15 mouse cellular contexts compared by ENCODE assay signal in the genomic region with DNA sequence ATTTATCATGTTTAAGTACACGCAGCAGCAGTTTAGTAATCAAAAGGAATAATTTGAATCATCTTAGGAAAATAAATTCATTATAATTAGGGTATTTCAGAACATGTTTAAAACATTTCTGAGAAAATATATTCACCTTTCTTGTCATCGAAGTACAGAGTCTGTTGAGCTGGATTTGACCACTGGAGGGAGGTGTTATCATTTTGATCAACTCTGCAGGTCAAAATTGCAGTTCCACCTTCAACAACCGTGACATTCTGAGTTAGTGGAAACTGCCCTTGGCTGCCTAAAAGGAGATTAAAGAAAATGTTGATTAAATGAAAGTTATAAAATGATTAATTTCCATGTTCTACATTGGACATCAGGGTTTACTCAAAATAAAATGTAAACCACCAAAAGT.
DNase-seq lines count a peak whose midpoint lies in the region; ATAC-seq and TF ChIP-seq lines count a peak whose summit lies in the region.
"Had no signal": no experiment of that assay in that cellular context is flagged by ENCODE, and none has a peak within 500 bp of the region (broad histone marks: within the 10 kb centered on the region; RNA-seq: fewer than 3 reads in every experiment).

No protein-coding gene starts in this region.

- no peak for DNase-seq in forebrain, postnatal 0 days
- no peak for DNase-seq in lung, postnatal 0 days (ENCODE audit: low spot score)
- no peak for DNase-seq in lung, adult 2 months
- no peak for DNase-seq in Patski (ENCODE audit: low read depth, low spot score)
- no peak for DNase-seq in frontal cortex, postnatal 25 days (ENCODE audit: low spot score in 2 of 2)
- no peak for DNase-seq in liver, embryonic 11.5 days (ENCODE audit: low spot score)
- DNase-seq: cerebellum, adult 9-11 months; liver, embryonic 13.5 days; lung, postnatal 36 days; right cerebral cortex, postnatal 25 days had no signal

- ATAC-seq in forebrain, postnatal 0 days, result no peak
- no peak for ATAC-seq in forebrain, embryonic 13.5 days
- no peak for ATAC-seq in lung, postnatal 0 days
- ATAC-seq in Patski, result peak; percentile 62
- ATAC-seq in liver, embryonic 11.5 days (replicated peaks; ENCODE audit: low FRiP score), result no peak

- POLR2A ChIA-PET in Patski (lab: Charles Lee), result no interaction called here

- no peaks in the 10 kb centered on the region for H3K4me1 ChIP-seq in forebrain, postnatal 0 days (ENCODE audit: insufficient read depth)
- H3K4me1 ChIP-seq in forebrain, embryonic 13.5 days, result no peaks in the 10 kb centered on the region
- H3K4me1 ChIP-seq in lung, postnatal 0 days (ENCODE audit: insufficient read depth, low read depth, low read length), result no peaks in the 10 kb centered on the region
- no peaks in the 10 kb centered on the region for H3K4me1 ChIP-seq in lung, adult 2 months (ENCODE audit: control insufficient read depth, insufficient read depth, low read length)
- H3K4me1 ChIP-seq in liver, embryonic 11.5 days (replicated peaks; ENCODE audit: control insufficient read depth, insufficient read depth, low read length), result no peaks in the 10 kb centered on the region
- H3K4me1 ChIP-seq: embryonic facial prominence, embryonic 13.5 days; kidney, embryonic 15.5 days; liver, embryonic 13.5 days; midbrain, embryonic 10.5 days had no signal

- no peak overlapping the region for H3K4me2 ChIP-seq in forebrain, postnatal 0 days (ENCODE audit: low read depth)
- no peak overlapping the region for H3K4me2 ChIP-seq in forebrain, embryonic 13.5 days
- H3K4me2 ChIP-seq in lung, postnatal 0 days (replicated peaks; ENCODE audit: low read depth, low read length), result no peak overlapping the region
- no peak overlapping the region for H3K4me2 ChIP-seq in liver, embryonic 11.5 days
- H3K4me2 ChIP-seq: embryonic facial prominence, embryonic 13.5 days; heart, embryonic 11.5 days; kidney, embryonic 15.5 days; liver, embryonic 13.5 days had no signal

- no peak overlapping the region for H3K4me3 ChIP-seq in forebrain, postnatal 0 days (ENCODE audit: low read depth, low read length)
- H3K4me3 ChIP-seq in forebrain, embryonic 13.5 days, result no peak overlapping the region
- no peak overlapping the region for H3K4me3 ChIP-seq in lung, postnatal 0 days (ENCODE audit: low read depth, low read length)
- no peak overlapping the region for H3K4me3 ChIP-seq in lung, adult 2 months (replicated peaks; ENCODE audit: extremely low read depth, low read depth, low read length)
- no peak overlapping the region for H3K4me3 ChIP-seq in liver, embryonic 11.5 days (ENCODE audit: low read depth, low read length)
- H3K4me3 ChIP-seq: embryonic facial prominence, embryonic 13.5 days; kidney, embryonic 15.5 days; liver, embryonic 13.5 days; midbrain, embryonic 10.5 days had no signal

- no peaks in the 10 kb centered on the region for H3K27me3 ChIP-seq in forebrain, postnatal 0 days (ENCODE audit: insufficient read depth, low read length)
- H3K27me3 ChIP-seq in forebrain, embryonic 13.5 days, result no peaks in the 10 kb centered on the region
- no peaks in the 10 kb centered on the region for H3K27me3 ChIP-seq in lung, postnatal 0 days (replicated peaks; ENCODE audit: insufficient read depth, low read length)
- no peaks in the 10 kb centered on the region for H3K27me3 ChIP-seq in Patski
- H3K27me3 ChIP-seq in liver, embryonic 11.5 days (replicated peaks; ENCODE audit: control insufficient read depth, insufficient read depth, low read length), result no peaks in the 10 kb centered on the region
- H3K27me3 ChIP-seq: embryonic facial prominence, embryonic 13.5 days; kidney, embryonic 15.5 days; liver, embryonic 13.5 days had no signal

- no peak overlapping the region for H3K9ac ChIP-seq in forebrain, postnatal 0 days
- H3K9ac ChIP-seq in forebrain, embryonic 13.5 days, result no peak overlapping the region
- H3K9ac ChIP-seq in lung, postnatal 0 days (replicated peaks; ENCODE audit: low read depth), result no peak overlapping the region
- no peak overlapping the region for H3K9ac ChIP-seq in liver, embryonic 11.5 days (ENCODE audit: low read depth, low read length)
- H3K9ac ChIP-seq: embryonic facial prominence, embryonic 13.5 days; kidney, embryonic 15.5 days; liver, embryonic 13.5 days had no signal

- TF ChIP-seq POLR2A in lung, adult 2 months (IDR thresholded peaks at IDR 0.05; ENCODE audit: borderline replicate concordance, extremely low read depth, low read depth, low read length), result no peak

- in situ Hi-C loops in Patski (cut with MboI; ENCODE audit: low pct_unique_long_range_greater_than_20kb), result no loop called here

- TF ChIP-seq CTCF in forebrain, postnatal 0 days (IDR thresholded peaks at IDR 0.05; ENCODE audit: low read depth), result peak; percentile 39; the same call in 1 of the 2 replicates
- peak; percentile 36 for TF ChIP-seq CTCF in lung, postnatal 0 days (IDR thresholded peaks at IDR 0.05)
- TF ChIP-seq CTCF in lung, adult 2 months (IDR thresholded peaks at IDR 0.05; ENCODE audit: insufficient read depth, low read length), result no peak
- peak; percentile 77 for TF ChIP-seq CTCF in Patski (IDR thresholded peaks at IDR 0.05)

- TF ChIP-seq EP300 in lung, postnatal 0 days (IDR thresholded peaks at IDR 0.05), result no peak

- H3K9me3 ChIP-seq in forebrain, postnatal 0 days (ENCODE audit: low read length), result no peaks in the 10 kb centered on the region
- H3K9me3 ChIP-seq in forebrain, embryonic 13.5 days (replicated peaks), result no peaks in the 10 kb centered on the region
- no peaks in the 10 kb centered on the region for H3K9me3 ChIP-seq in lung, postnatal 0 days (ENCODE audit: low read length)
- H3K9me3 ChIP-seq in liver, embryonic 11.5 days (ENCODE audit: control insufficient read depth, low read length), result no peaks in the 10 kb centered on the region
- H3K9me3 ChIP-seq: embryonic facial prominence, embryonic 13.5 days; kidney, embryonic 15.5 days; liver, embryonic 13.5 days; midbrain, embryonic 10.5 days had no signal

- 44% methylated on average over 3 of the region's 3 CpGs for WGBS in forebrain, postnatal 0 days
- WGBS in forebrain, embryonic 13.5 days, result 59% methylated on average over 3 of the region's 3 CpGs
- 45% methylated on average over 3 of the region's 3 CpGs for WGBS in lung, postnatal 0 days
- WGBS in lung, adult 2 months, result 41% methylated on average over 3 of the region's 3 CpGs
- WGBS in liver, embryonic 11.5 days, result 62% methylated on average over 3 of the region's 3 CpGs

- CTCF ChIA-PET in Patski (lab: Charles Lee), result interaction anchor here (2.0 kb wide), 1 partner anchor 18 kb away, joined by 4 read pairs; no protein-coding TSS in a partner anchor

- H3K27ac ChIP-seq in forebrain, postnatal 0 days (ENCODE audit: low read depth, low read length), result no peak overlapping the region
- H3K27ac ChIP-seq in forebrain, embryonic 13.5 days, result no peak overlapping the region
- H3K27ac ChIP-seq in lung, postnatal 0 days (ENCODE audit: low read length), result no peak overlapping the region
- no peak overlapping the region for H3K27ac ChIP-seq in liver, embryonic 11.5 days (ENCODE audit: low read depth, low read length)
- H3K27ac ChIP-seq: embryonic facial prominence, embryonic 13.5 days; kidney, embryonic 15.5 days; liver, embryonic 13.5 days; midbrain, embryonic 10.5 days had no signal

- H3K36me3 ChIP-seq in forebrain, postnatal 0 days (ENCODE audit: insufficient read depth), result no peaks in the 10 kb centered on the region
- H3K36me3 ChIP-seq in forebrain, embryonic 13.5 days (ENCODE audit: poor library complexity, severe bottlenecking), result no peaks in the 10 kb centered on the region
- no peaks in the 10 kb centered on the region for H3K36me3 ChIP-seq in lung, postnatal 0 days (ENCODE audit: insufficient read depth, low read length)
- no peaks in the 10 kb centered on the region for H3K36me3 ChIP-seq in liver, embryonic 11.5 days (ENCODE audit: control insufficient read depth, insufficient read depth, low read length)
- H3K36me3 ChIP-seq: embryonic facial prominence, embryonic 13.5 days; kidney, embryonic 15.5 days; liver, embryonic 13.5 days; midbrain, embryonic 10.5 days had no signal
